Mouse (Mus musculus): ENCODE results near the gene Pts.

The Pts gene

GRCm38 (mm10) chr9:50528293-50528892 is at the start of gene Pts:
Pts (minus strand) TSS chr9:50528724.
- DNase-seq (ENCODE audit: extremely low spot score, low spot score), result peak; percentile 98

- DNase-seq (ENCODE audit: extremely low spot score, low spot score), result no peak
These were observed 41.3 kb upstream of the Pts start for GRCm38 (mm10) chr9:50569599-50570525.

- DNase-seq (ENCODE audit: extremely low spot score, low spot score), result no peak
These were observed 39.4 kb upstream of the Pts start for GRCm38 (mm10) chr9:50567881-50568280.

GRCm38 (mm10) chr9:50567372-50567771 is 38.8 kb upstream of the Pts start:
- DNase-seq (ENCODE audit: extremely low spot score, low spot score), result no peak

GRCm38 (mm10) chr9:50565940-50566339 is 37.4 kb upstream of the Pts start:
- no peak for DNase-seq (ENCODE audit: extremely low spot score, low spot score)

GRCm38 (mm10) chr9:50565173-50565572 is 36.6 kb upstream of the Pts start:
- no peak for DNase-seq (ENCODE audit: extremely low spot score, low spot score)

- no peak for DNase-seq (ENCODE audit: extremely low spot score, low spot score)
These were observed 33.4 kb upstream of the Pts start for GRCm38 (mm10) chr9:50561918-50562360.

GRCm38 (mm10) chr9:50561145-50561917 is 32.8 kb upstream of the Pts start, which contains the start of gene Tex12:
Tex12 (minus strand) TSS chr9:50561325.
- no peak for DNase-seq (ENCODE audit: extremely low spot score, low spot score)

- DNase-seq (ENCODE audit: extremely low spot score, low spot score), result no peak
These were observed 26.5 kb upstream of the Pts start, which contains the start of gene Bco2 for GRCm38 (mm10) chr9:50555094-50555446. Bco2 (minus strand) TSS chr9:50555181.

- DNase-seq (ENCODE audit: extremely low spot score, low spot score), result peak; percentile 24
These were observed 25.9 kb upstream of the Pts start, which contains the start of gene Il18 for GRCm38 (mm10) chr9:50554241-50555093. Il18 (plus strand) TSS chr9:50554827.

- DNase-seq (ENCODE audit: extremely low spot score, low spot score), result no peak
These were observed 25.0 kb upstream of the Pts start for GRCm38 (mm10) chr9:50553547-50553946.

- no peak for DNase-seq (ENCODE audit: extremely low spot score, low spot score)
These were observed 23.7 kb upstream of the Pts start for GRCm38 (mm10) chr9:50552206-50552605.

GRCm38 (mm10) chr9:50548936-50549335 is 20.4 kb upstream of the Pts start:
- DNase-seq (ENCODE audit: extremely low spot score, low spot score), result no peak

GRCm38 (mm10) chr9:50547859-50548478 is 19.4 kb upstream of the Pts start:
- no peak for DNase-seq (ENCODE audit: extremely low spot score, low spot score)

- DNase-seq (ENCODE audit: extremely low spot score, low spot score), result no peak
These were observed 13.9 kb upstream of the Pts start for GRCm38 (mm10) chr9:50542401-50542800.

GRCm38 (mm10) chr9:50540170-50540569 is 11.6 kb upstream of the Pts start:
- no peak for DNase-seq (ENCODE audit: extremely low spot score, low spot score)

- DNase-seq (ENCODE audit: extremely low spot score, low spot score), result no peak
These were observed 8.8 kb upstream of the Pts start for GRCm38 (mm10) chr9:50537295-50537694.

- no peak for DNase-seq (ENCODE audit: extremely low spot score, low spot score)
These were observed 8.1 kb upstream of the Pts start for GRCm38 (mm10) chr9:50536603-50537135.

- DNase-seq (ENCODE audit: extremely low spot score, low spot score), result no peak
These were observed 7.4 kb upstream of the Pts start for GRCm38 (mm10) chr9:50535930-50536329.

GRCm38 (mm10) chr9:50533791-50534190 is 5.3 kb upstream of the Pts start:
- DNase-seq (ENCODE audit: extremely low spot score, low spot score), result no peak

Measured in neural tube, embryonic 10.5 days (tissue).